Mouse (Mus musculus): ENCODE results near the gene Gramd1c.

DNA sequence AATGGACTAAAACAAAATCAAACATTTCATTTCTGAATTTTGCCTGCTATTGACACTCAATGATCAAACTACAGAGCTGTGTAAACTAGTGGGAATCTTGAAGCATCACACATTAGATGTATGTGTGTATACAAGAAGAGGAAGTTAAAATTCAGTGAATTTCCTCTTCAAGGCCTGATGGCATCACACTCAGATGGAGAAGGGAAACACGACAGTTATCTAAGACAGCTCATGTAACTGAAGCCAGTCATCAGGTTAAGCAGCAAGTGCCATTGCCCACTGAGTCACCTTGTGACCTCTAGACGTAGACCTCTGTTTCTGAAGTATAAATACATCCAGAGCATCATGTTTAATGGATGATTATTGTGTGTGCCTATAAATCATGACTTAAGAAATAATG, 24.5 kb upstream of the Gramd1c start:
- TF ChIP-seq POLR2AphosphoS2 (IDR thresholded peaks at IDR 0.05; ENCODE audit: insufficient read length, low read depth) (no peak), TCF12 (IDR thresholded peaks at IDR 0.05; ENCODE audit: insufficient read depth, poor library complexity, severe bottlenecking) (no peak), POLR2A (IDR thresholded peaks at IDR 0.05; ENCODE audit: insufficient read length, low read depth) (no peak), MAX (IDR thresholded peaks at IDR 0.05; ENCODE audit: low read depth) (no peak), MYOG (IDR thresholded peaks at IDR 0.05; ENCODE audit: control insufficient read depth in 1 of 3, insufficient read depth in 1 of 3, insufficient read length in 2 of 3, low read depth in 2 of 3) (no peak), E2F4 (IDR thresholded peaks at IDR 0.05; ENCODE audit: insufficient read depth) (no peak), USF1 (IDR thresholded peaks at IDR 0.05; ENCODE audit: low read depth) (no peak), MYOD1 (IDR thresholded peaks at IDR 0.05; ENCODE audit: control insufficient read depth in 1 of 3, insufficient read length in 2 of 3, low read depth in 2 of 3) (no peak)
